Mouse (Mus musculus): Measurements from ENCODE around the gene Nsmce4a.

- TF ChIP-seq CTCF (IDR thresholded peaks at IDR 0.05; ENCODE audit: low read depth, low read length) (no peak), POLR2A (IDR thresholded peaks at IDR 0.05; ENCODE audit: borderline replicate concordance, low read depth, low read length) (no peak)
Observed at GRCm38 (mm10) chr7:130573746-130574145, 828 bp upstream of the Nsmce4a start.
